Mouse (Mus musculus) lung, embryonic 14.5 days (tissue): ENCODE measurements at regions not wholly inside any gene's neighbourhood (a gene's known extent, or its start where the extent isn't known, plus 50 kb on each side); places are given as distances from the start of the nearest gene placed in this dataset.

Experiments
- ATAC-seq: fragments of 200-750 bp; cut with Nextera tagmentation; 2 replicates; pipeline ENCODE4 v1.8.0; 2017; ENCODE audit warnings: mild to moderate bottlenecking, moderate TSS enrichment, moderate library complexity; ENCODE audit not compliant: insufficient read depth
- DNase-seq: peaks from one replicate; pipeline ENCODE4 v3.0.0-alpha.2; 2015
- H3K27ac ChIP-seq: fragments of 300-500 bp; sonication (generic); 2 replicates; pipeline ENCODE4 v1.5.1; 2014; ENCODE audit warnings: low read depth, mild to moderate bottlenecking, moderate library complexity
- H3K27me3 ChIP-seq: fragments of 300-500 bp; sonication (generic); 2 replicates; pipeline ENCODE4 v1.6.1; 2014; ENCODE audit warnings: low read length, control low read depth; ENCODE audit not compliant: insufficient read depth
- H3K36me3 ChIP-seq: fragments of 300-500 bp; sonication (generic); 2 replicates; pipeline ENCODE4 v1.6.1; 2014; ENCODE audit warnings: control low read depth; ENCODE audit not compliant: insufficient read depth
- H3K4me1 ChIP-seq: fragments of 300-500 bp; sonication (generic); 2 replicates; pipeline ENCODE4 v1.6.1; 2014; ENCODE audit warnings: antibody characterized with exemption, control low read depth; ENCODE audit not compliant: insufficient read depth
- H3K4me2 ChIP-seq: fragments of 300-500 bp; sonication (generic); 2 replicates; pipeline ENCODE4 v1.6.1; 2014; ENCODE audit warnings: mild to moderate bottlenecking
- H3K4me3 ChIP-seq: fragments of 300-500 bp; sonication (generic); 2 replicates; pipeline ENCODE4 v1.5.1; 2014; ENCODE audit warnings: low read depth, low read length
- H3K9ac ChIP-seq: fragments of 300-500 bp; sonication (generic); 2 replicates; pipeline ENCODE4 v1.6.1; 2014
- H3K9me3 ChIP-seq: fragments of 300-500 bp; sonication (generic); 2 replicates; pipeline ENCODE4 v1.6.1; 2016; ENCODE audit warnings: low read depth, low read length, control low read depth
- CTCF ChIP-seq: IDR thresholded peaks from 2 replicates; pipeline ENCODE4 v1.5.1; 2016; ENCODE audit warnings: antibody characterized with exemption, low read depth
- WGBS: fragments of 180-500 bp; shearing (Covaris S2); extraction: QIAGEN DNeasy Blood & Tissue Kit; methylation state at CpG from one replicate; pipeline ENCODE4 v1.1.7; 2014; 5-methylcytosine and 5-hydroxymethylcytosine counted together

DNA sequence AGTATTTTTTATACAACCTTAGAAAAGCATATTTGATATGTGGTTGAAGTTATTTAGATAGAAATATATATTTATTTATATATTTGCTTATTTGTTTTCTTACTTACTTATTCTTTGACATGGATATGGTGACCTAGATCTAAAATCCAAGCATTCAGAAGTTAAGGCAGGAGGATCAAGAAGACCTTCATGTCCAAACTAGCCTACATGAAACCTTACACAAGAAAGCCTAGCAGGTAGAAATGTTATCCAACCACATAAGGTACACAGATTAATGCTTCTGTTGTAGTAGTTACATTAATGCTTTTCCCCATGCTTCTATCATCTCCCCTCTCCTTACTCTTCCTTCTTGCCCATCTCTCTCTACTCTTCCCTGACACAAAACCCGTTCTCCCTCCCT, 93.2 kb upstream of the Cpeb2 start:
- TF ChIP-seq CTCF: no peak

GRCm38 (mm10) chr5:43145939-43146338, 87.0 kb upstream of the Cpeb2 start:
- no peaks in the 10 kb centered on the region for H3K9me3 ChIP-seq
- ATAC-seq (no peak), DNase-seq (no peak)
- H3K36me3 ChIP-seq: no peaks in the 10 kb centered on the region
- H3K4me1 ChIP-seq: no peaks in the 10 kb centered on the region
- no peak overlapping the region for H3K4me3 ChIP-seq
- H3K27ac ChIP-seq: no peak overlapping the region
- H3K27me3 ChIP-seq: no peaks in the 10 kb centered on the region
- 78% methylated on average over 6 of the region's 6 CpGs for WGBS
- TF ChIP-seq CTCF: no peak
- no peak overlapping the region for H3K9ac ChIP-seq
- H3K4me2 ChIP-seq: no peak overlapping the region

More for the DNA sequence above, 93.2 kb upstream of the Cpeb2 start:
- DNase-seq (no peak), ATAC-seq (no peak)
- Histone ChIP-seq H3K4me1 (no peaks in the 10 kb centered on the region), H3K9me3 (no peaks in the 10 kb centered on the region), H3K27me3 (no peaks in the 10 kb centered on the region), H3K9ac (no peak overlapping the region), H3K27ac (no peak overlapping the region), H3K4me2 (no peak overlapping the region), H3K4me3 (no peak overlapping the region), H3K36me3 (no peaks in the 10 kb centered on the region)
- 70% methylated on average over 1 of the region's 1 CpGs for WGBS

GRCm38 (mm10) chr5:43146928-43147327, 86.0 kb upstream of the Cpeb2 start:
- no peak overlapping the region for H3K4me3 ChIP-seq
- no peaks in the 10 kb centered on the region for H3K27me3 ChIP-seq
- no peak overlapping the region for H3K9ac ChIP-seq
- ATAC-seq (no peak), DNase-seq (no peak)
- TF ChIP-seq CTCF: no peak
- no peak overlapping the region for H3K27ac ChIP-seq
- no peak overlapping the region for H3K4me2 ChIP-seq
- no peaks in the 10 kb centered on the region for H3K4me1 ChIP-seq
- H3K9me3 ChIP-seq: no peaks in the 10 kb centered on the region
- 87% methylated on average over 2 of the region's 2 CpGs for WGBS
- H3K36me3 ChIP-seq: no peaks in the 10 kb centered on the region

DNA sequence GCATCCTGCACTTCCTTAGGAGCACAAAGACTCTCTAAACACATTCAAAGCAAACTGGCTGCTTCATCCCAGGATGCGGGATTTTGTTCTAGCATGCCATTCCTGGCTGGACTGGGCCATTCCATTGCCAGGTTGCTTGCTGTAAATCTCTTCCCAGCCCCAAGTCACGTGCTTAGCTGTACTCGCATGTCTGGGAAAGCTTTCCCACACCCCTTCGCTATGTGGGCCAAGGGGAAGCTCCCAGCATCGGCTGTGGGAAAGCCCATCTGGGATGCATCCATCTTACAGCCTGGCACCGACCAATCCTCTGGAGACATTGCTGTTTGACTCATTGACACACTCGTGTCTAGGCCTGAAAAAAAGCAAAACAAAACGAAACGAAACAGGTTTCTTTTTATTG, 84.5 kb upstream of the Cpeb2 start:
- ATAC-seq: peak; percentile 14; the same call in 1 of the 2 replicates
- TF ChIP-seq CTCF: no peak
- no peak overlapping the region for H3K4me3 ChIP-seq
- no peaks in the 10 kb centered on the region for H3K36me3 ChIP-seq
- peak; percentile 16 for DNase-seq
- no peaks in the 10 kb centered on the region for H3K27me3 ChIP-seq
- 36% methylated on average over 9 of the region's 9 CpGs for whole genome bisulfite sequencing
- no peak overlapping the region for H3K27ac ChIP-seq
- H3K9ac ChIP-seq: no peak overlapping the region
- no peaks in the 10 kb centered on the region for H3K4me1 ChIP-seq
- no peaks in the 10 kb centered on the region for H3K9me3 ChIP-seq
- no peak overlapping the region for H3K4me2 ChIP-seq

DNA sequence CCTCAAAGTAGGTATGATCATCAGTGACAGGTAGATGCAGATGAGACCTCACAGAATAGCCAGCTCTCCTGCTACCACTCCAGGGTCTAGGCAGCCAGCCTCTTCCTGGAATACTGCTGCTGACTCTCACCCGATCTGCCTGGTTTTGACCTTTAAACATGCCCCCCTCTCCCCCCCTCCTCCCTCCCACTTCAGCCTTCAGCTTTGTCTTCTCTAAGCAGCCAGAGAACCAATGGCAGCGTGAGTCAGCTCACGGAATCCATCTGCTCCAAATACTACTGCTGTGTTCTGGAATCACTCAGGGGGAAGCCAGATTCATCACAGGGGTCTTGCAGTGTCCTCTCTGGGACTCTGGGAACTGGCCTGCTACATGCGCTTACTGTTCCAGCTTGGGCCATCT, 83.4 kb upstream of the Cpeb2 start:
- Histone ChIP-seq H3K27ac (no peak overlapping the region), H3K9ac (no peak overlapping the region), H3K4me2 (no peak overlapping the region), H3K4me3 (no peak overlapping the region), H3K4me1 (no peaks in the 10 kb centered on the region), H3K9me3 (no peaks in the 10 kb centered on the region), H3K27me3 (no peaks in the 10 kb centered on the region), H3K36me3 (no peaks in the 10 kb centered on the region)
- no peak for TF ChIP-seq CTCF
- 37% methylated on average over 4 of the region's 4 CpGs for WGBS
- ATAC-seq: no peak
- DNase-seq: no peak

DNA sequence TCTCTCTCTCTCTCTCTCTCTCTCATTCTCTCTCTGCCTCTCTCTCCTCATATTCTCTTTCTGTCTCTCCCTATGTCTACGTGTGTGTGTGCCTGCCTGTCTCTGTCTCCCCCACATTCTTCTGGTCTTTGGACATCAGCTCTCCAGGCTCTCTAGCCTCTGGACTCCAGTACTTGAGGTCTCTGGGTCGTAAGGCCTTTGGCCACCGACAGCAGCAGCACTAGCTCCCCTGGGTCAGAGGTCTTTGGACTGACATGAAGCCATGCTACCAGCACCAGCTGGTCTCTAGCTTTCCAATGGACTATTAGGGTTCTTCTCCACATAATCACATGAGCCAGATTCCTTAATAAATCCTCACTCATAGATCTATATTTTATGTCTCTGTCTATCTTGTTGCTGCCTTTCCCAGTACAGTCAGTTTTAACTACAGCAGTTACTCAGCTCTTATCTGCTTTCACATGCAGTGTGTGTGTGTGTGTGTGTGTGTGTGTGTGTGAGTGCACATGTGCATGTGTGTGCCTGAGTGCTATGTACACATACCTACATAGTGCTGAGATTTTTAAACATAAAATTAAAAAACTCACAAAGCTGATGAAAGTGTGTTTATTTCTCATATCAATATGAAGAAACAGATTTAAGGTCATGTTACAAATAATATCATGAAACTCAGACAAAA, 81.7 kb upstream of the Cpeb2 start:
- Histone ChIP-seq H3K9me3 (no peaks in the 10 kb centered on the region), H3K27ac (no peak overlapping the region), H3K27me3 (no peaks in the 10 kb centered on the region), H3K4me3 (no peak overlapping the region), H3K9ac (no peak overlapping the region), H3K36me3 (no peaks in the 10 kb centered on the region), H3K4me2 (no peak overlapping the region), H3K4me1 (no peaks in the 10 kb centered on the region)
- ATAC-seq: no peak
- 53% methylated on average over 3 of the region's 3 CpGs for WGBS
- no peak for TF ChIP-seq CTCF
- no peak for DNase-seq

DNA sequence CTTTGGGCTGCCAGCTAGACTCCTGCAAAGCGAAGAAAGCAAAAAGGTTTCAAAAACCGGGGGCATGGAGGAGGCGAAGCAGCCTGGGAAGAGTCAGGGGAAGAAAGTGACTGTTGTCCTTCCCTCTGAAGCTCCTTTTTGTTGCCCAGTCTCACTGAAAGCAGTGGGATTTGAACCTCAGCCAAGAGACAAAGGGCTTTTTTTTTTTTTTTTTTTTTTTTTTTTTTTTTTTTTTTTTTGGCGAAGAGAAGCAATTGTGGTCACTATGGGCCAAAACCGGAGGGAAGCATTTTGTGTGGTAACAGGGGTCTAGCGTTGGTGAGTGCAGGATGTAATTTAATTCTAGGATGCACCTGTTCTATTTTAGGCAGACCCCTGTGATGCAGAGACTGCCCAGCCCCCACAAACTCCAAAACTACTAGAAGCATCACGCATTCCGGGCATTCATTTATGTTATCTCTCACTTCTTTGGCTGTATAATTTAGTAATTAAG, 80.8 kb upstream of the Cpeb2 start:
- Histone ChIP-seq H3K27me3 (no peaks in the 10 kb centered on the region), H3K4me1 (no peaks in the 10 kb centered on the region), H3K9ac (no peak overlapping the region), H3K27ac (no peak overlapping the region), H3K4me2 (no peak overlapping the region), H3K9me3 (no peaks in the 10 kb centered on the region), H3K36me3 (no peaks in the 10 kb centered on the region), H3K4me3 (no peak overlapping the region)
- ATAC-seq (no peak), DNase-seq (peak; percentile 25)
- no peak for TF ChIP-seq CTCF
- 47% methylated on average over 8 of the region's 8 CpGs for WGBS
